Mouse (Mus musculus): ENCODE results near the gene 9130230L23Rik.

- TF ChIP-seq CTCF (IDR thresholded peaks at IDR 0.05; ENCODE audit: low read depth): no peak
- TF ChIP-seq EP300 (IDR thresholded peaks at IDR 0.05; ENCODE audit: low read depth): no peak
These were observed 9.4 kb downstream of the 9130230L23Rik start for GRCm38 (mm10) chr5:65994643-65995042.
